Mouse (Mus musculus) heart, embryonic 15.5 days (tissue): ENCODE results near the gene Pde9a. TPM values are rescaled to one million over a fixed set of nuclear protein-coding genes. Genes with fewer than 3 reads are reported as not detected.

Experiments
- ATAC-seq: fragments of 200-750 bp; cut with Nextera tagmentation; replicated peaks from 2 replicates; pipeline ENCODE4 v1.8.0; 2017; ENCODE audit warnings: low read depth, moderate TSS enrichment; ENCODE audit not compliant: insufficient number of reproducible peaks, insufficient read depth, low FRiP score
- H3K27ac ChIP-seq: fragments of 300-500 bp; sonication (generic); 2 replicates; pipeline ENCODE4 v1.5.1; 2015; ENCODE audit warnings: mild to moderate bottlenecking, inconsistent platforms
- H3K27me3 ChIP-seq: fragments of 300-500 bp; sonication (generic); 2 replicates; pipeline ENCODE4 v1.6.1; 2015; ENCODE audit warnings: inconsistent platforms
- H3K36me3 ChIP-seq: fragments of 300-500 bp; sonication (generic); 2 replicates; pipeline ENCODE4 v1.6.1; 2015; ENCODE audit warnings: mild to moderate bottlenecking, inconsistent platforms
- H3K4me1 ChIP-seq: fragments of 300-500 bp; sonication (generic); replicated peaks from 2 replicates; pipeline ENCODE4 v1.6.1; 2015; ENCODE audit warnings: inconsistent platforms
- H3K4me2 ChIP-seq: fragments of 300-500 bp; sonication (generic); 2 replicates; pipeline ENCODE4 v1.6.1; 2015; ENCODE audit warnings: inconsistent platforms, mild to moderate bottlenecking, moderate library complexity
- H3K4me3 ChIP-seq: fragments of 300-500 bp; sonication (generic); 2 replicates; pipeline ENCODE4 v1.5.1; 2015; ENCODE audit warnings: mild to moderate bottlenecking, inconsistent platforms
- H3K9ac ChIP-seq: fragments of 300-500 bp; sonication (generic); 2 replicates; pipeline ENCODE4 v1.6.1; 2015; ENCODE audit warnings: mild to moderate bottlenecking, inconsistent platforms
- H3K9me3 ChIP-seq: fragments of 300-500 bp; sonication (generic); replicated peaks from 2 replicates; pipeline ENCODE4 v1.6.1; 2016; ENCODE audit warnings: inconsistent platforms
- WGBS: fragments of 180-500 bp; shearing (Covaris S2); methylation state at CpG from one replicate; pipeline ENCODE4 v1.1.7; 2015; ENCODE audit warnings: mixed read lengths; 5-methylcytosine and 5-hydroxymethylcytosine counted together
- polyA plus RNA-seq: library from polyadenylated mRNA; unstranded; fragments of >200 nt; fragmentation: Nextera tagmentation; extraction: Ambion mirVana; gene quantifications from 2 replicates; pipeline ENCODE4 v1.2.1, GENCODE M21; 2015

Gene Pde9a
- polyA plus RNA-seq, 1 experiment from 2014 or later = 7.4 TPM

DNA sequence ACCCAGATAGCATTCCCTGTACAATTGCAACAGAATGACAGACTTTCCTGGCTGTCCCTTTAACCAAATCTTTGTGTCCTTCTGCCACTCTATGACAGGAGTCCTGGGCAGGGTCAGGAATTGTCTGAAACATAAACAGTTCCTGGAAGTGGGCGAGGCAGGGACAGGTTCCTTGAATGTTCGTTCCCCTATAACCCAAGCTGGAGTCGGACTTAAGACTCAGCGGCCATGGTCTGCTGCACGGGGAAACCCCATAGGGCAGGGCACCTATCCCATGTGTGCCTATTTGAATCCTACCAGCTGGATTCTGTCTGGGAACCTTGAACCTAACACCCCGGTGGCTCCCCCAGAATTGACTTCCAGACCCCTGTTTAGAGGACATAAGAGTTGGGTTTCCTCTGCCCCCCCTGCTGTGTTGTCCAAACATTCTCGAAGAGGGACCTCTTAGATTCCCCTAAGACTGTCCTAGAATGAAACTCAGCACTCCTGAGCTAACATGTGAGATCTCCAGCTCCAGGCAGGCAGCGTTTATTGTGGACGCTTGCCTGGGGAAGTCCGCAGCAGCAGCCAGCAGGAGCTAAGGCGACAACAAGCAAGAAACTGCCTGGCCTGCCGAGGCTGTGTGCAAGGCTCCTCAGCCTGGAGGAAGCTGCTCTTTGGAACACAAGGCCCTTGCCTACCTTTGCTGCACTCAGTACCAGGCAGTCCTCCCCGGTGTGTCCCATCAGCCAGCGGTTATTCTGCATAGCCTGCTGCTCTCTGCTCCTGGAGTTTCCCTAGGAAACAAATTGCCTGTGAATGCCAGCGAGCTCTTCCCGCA lies 48.2 kb downstream of the Pde9a start:
- Histone ChIP-seq H3K36me3 (no peaks in the 10 kb centered on the region), H3K4me1 (peaks cover 14% of the 10 kb centered on the region), H3K4me3 (no peak overlapping the region), H3K9me3 (no peaks in the 10 kb centered on the region), H3K27ac (0 out of 2 replicates have a peak overlapping the region, but pooled peaks have one; percentile 17), H3K27me3 (no peaks in the 10 kb centered on the region), H3K4me2 (peak overlapping the region; percentile 41), H3K9ac (no peak overlapping the region)
- 21% methylated on average over 16 of the region's 16 CpGs for WGBS
- no peak for ATAC-seq

DNA sequence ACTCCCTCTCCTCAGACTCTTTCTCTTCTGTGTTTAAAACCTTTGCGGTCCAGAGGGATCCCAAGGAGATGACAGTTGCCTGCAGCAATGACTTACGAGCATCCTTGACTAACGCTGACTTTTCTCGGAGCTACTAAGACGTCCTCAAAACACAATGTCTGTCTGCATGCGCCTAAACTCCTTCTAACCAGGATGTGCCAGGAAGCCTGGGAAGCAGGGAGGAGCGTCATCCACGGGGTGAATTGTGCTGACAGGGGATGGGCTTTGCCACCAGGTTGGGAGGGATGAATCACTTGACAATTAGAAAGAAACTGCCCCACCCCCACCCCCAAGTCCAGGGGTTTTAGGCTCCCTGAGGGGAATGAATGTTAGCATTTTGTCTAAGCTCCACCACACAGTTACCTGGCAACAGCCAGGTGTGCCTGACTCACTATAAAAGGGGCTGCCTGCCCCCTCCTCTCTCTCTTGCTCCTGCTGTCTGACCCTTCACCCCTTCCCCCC lies 48.9 kb downstream of the Pde9a start:
- Histone ChIP-seq H3K27me3 (no peaks in the 10 kb centered on the region), H3K9ac (no peak overlapping the region), H3K27ac (no peak overlapping the region), H3K9me3 (no peaks in the 10 kb centered on the region), H3K36me3 (no peaks in the 10 kb centered on the region), H3K4me3 (no peak overlapping the region), H3K4me1 (peaks cover 14% of the 10 kb centered on the region), H3K4me2 (peak overlapping the region; percentile 41)
- ATAC-seq = no peak
- 17% methylated on average over 8 of the region's 8 CpGs for WGBS

DNA sequence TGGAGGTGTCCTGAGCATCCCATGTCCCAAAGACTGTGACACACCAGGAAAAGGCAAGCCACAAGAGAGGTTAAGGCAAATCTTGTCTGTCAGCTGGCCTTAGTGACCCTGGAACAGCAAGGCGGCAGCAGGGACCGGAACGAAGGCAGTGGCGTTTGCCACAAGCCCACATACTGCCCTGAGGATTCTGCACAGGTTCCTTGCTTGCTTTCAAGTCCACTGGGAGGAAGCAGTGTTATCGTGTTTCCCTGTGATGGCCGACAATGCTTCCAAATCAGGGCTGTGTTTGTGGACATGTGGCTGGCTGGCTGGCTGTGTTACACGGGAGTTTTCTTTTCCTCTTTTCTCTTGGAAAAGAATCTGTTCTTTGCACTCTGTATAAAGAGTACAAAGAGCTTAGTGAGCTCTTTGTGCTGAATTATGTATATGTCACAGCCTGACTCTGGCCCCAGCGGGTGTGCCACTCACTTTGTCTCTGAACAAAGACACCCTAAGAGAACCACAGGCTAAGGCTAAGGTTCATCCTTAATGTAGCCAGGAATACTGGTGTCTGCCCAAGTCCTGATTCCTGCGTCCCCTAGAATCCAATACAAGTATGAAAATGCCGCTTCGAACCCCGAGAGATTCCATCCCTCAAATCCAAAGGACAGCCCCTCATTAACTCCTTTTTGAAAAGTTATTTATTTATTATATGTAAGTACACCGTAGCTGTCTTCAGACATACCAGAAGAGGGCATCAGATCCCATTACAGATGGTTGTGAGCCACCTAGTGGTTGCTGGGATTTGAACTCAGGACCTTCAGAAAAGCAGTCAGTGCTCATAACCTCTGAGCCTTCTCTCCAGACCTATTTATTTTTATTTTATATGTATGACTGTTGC lies 50.2 kb downstream of the Pde9a start:
- Histone ChIP-seq H3K4me2 (no peak overlapping the region), H3K36me3 (no peaks in the 10 kb centered on the region), H3K9ac (no peak overlapping the region), H3K9me3 (no peaks in the 10 kb centered on the region), H3K4me3 (no peak overlapping the region), H3K27ac (no peak overlapping the region), H3K4me1 (peaks cover 14% of the 10 kb centered on the region), H3K27me3 (no peaks in the 10 kb centered on the region)
- WGBS = 73% methylated on average over 13 of the region's 13 CpGs
- ATAC-seq = no peak

DNA sequence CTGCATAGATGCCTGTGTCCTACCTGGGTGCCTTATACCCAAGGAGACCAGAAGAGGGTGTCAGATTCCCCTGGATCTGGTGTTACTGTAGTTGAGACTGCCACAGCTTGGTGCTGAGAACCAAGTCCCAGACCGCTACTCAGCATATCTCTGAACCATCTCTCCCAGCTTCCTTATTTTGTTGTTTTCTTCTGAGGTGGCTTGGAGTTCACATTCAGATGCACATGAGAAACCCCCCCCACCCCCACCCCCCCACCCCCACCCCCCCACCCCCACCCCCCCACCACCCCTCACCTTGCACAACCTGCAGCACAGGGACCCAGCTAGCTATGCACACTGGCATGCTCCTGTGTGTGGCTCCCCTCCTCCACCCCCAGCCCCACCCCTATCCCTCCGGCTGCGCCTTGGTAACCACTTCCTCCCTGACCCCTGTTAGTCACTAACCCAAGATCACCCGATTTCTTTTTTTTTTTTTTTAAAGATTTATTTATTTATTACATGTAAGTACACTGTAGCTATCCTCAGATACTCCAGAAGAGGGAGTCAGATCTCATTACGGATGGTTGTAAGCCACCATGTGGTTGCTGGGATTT lies 50.9 kb downstream of the Pde9a start:
- 85% methylated on average over 5 of the region's 5 CpGs for WGBS
- Histone ChIP-seq H3K9me3 (no peaks in the 10 kb centered on the region), H3K9ac (no peak overlapping the region), H3K36me3 (no peaks in the 10 kb centered on the region), H3K27me3 (no peaks in the 10 kb centered on the region), H3K4me1 (peaks cover 14% of the 10 kb centered on the region), H3K4me2 (no peak overlapping the region), H3K4me3 (no peak overlapping the region), H3K27ac (no peak overlapping the region)
- no peak for ATAC-seq

DNA sequence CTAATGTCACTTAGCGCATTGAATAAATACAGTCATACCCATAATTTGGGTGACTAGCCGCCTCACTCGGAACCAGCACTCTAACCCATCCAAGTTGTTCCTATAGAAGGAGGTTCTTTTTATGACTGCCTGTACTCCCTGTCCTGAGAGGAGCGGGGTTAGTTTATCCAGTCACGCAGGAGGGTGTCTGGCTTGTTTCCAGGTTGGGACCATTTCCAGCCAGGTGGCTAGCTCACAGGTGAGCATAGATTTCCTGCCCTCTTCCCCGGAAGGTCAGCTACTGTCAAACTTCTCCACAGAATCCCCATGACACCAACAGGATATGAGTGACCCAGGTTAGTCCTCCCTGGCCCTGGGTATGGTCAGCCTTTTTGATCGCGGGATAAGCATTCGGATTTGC lies 51.5 kb downstream of the Pde9a start:
- no peak overlapping the region for H3K27ac ChIP-seq
- H3K9ac ChIP-seq = no peak overlapping the region
- WGBS = 89% methylated on average over 9 of the region's 9 CpGs
- peaks cover 16% of the 10 kb centered on the region for H3K4me1 ChIP-seq
- H3K36me3 ChIP-seq = no peaks in the 10 kb centered on the region
- ATAC-seq = no peak
- H3K4me2 ChIP-seq = no peak overlapping the region
- no peak overlapping the region for H3K4me3 ChIP-seq
- no peaks in the 10 kb centered on the region for H3K27me3 ChIP-seq
- H3K9me3 ChIP-seq = no peaks in the 10 kb centered on the region

- H3K4me1 ChIP-seq = peaks cover 7% of the 10 kb centered on the region
- no peak for ATAC-seq
- no peak overlapping the region for H3K9ac ChIP-seq
- H3K27ac ChIP-seq = no peak overlapping the region
- no peaks in the 10 kb centered on the region for H3K36me3 ChIP-seq
- no peaks in the 10 kb centered on the region for H3K9me3 ChIP-seq
- 84% methylated on average over 4 of the region's 4 CpGs for WGBS
- no peak overlapping the region for H3K4me3 ChIP-seq
- no peak overlapping the region for H3K4me2 ChIP-seq
- H3K27me3 ChIP-seq = no peaks in the 10 kb centered on the region
These were observed 54.0 kb downstream of the Pde9a start for GRCm38 (mm10) chr17:31439978-31440377.

GRCm38 (mm10) chr17:31442513-31442912 lies 56.5 kb downstream of the Pde9a start:
- peak; percentile 50; the same call in 1 of the 2 replicates for ATAC-seq
- Histone ChIP-seq H3K4me3 (no peak overlapping the region), H3K9ac (no peak overlapping the region), H3K27me3 (no peaks in the 10 kb centered on the region), H3K36me3 (no peaks in the 10 kb centered on the region), H3K4me2 (no peak overlapping the region), H3K4me1 (peaks cover 10% of the 10 kb centered on the region), H3K27ac (no peak overlapping the region), H3K9me3 (no peaks in the 10 kb centered on the region)
- 42% methylated on average over 8 of the region's 8 CpGs for WGBS

GRCm38 (mm10) chr17:31444251-31444650 lies 58.2 kb downstream of the Pde9a start:
- no peak overlapping the region for H3K4me2 ChIP-seq
- no peak overlapping the region for H3K4me3 ChIP-seq
- H3K4me1 ChIP-seq = peaks cover 10% of the 10 kb centered on the region
- 69% methylated on average over 7 of the region's 7 CpGs for WGBS
- H3K27ac ChIP-seq = no peak overlapping the region
- H3K9ac ChIP-seq = no peak overlapping the region
- no peaks in the 10 kb centered on the region for H3K27me3 ChIP-seq
- no peaks in the 10 kb centered on the region for H3K36me3 ChIP-seq
- ATAC-seq = no peak
- H3K9me3 ChIP-seq = no peaks in the 10 kb centered on the region

GRCm38 (mm10) chr17:31445061-31445731 lies 59.2 kb downstream of the Pde9a start:
- H3K9me3 ChIP-seq = no peaks in the 10 kb centered on the region
- 39% methylated on average over 7 of the region's 7 CpGs for WGBS
- no peak overlapping the region for H3K4me2 ChIP-seq
- no peak for ATAC-seq
- H3K36me3 ChIP-seq = no peaks in the 10 kb centered on the region
- H3K9ac ChIP-seq = no peak overlapping the region
- peaks cover 10% of the 10 kb centered on the region for H3K4me1 ChIP-seq
- no peak overlapping the region for H3K27ac ChIP-seq
- no peaks in the 10 kb centered on the region for H3K27me3 ChIP-seq
- no peak overlapping the region for H3K4me3 ChIP-seq

- Histone ChIP-seq H3K9me3 (no peaks in the 10 kb centered on the region), H3K4me1 (peaks cover 9% of the 10 kb centered on the region), H3K9ac (no peak overlapping the region), H3K4me3 (no peak overlapping the region), H3K27ac (no peak overlapping the region), H3K36me3 (no peaks in the 10 kb centered on the region), H3K4me2 (no peak overlapping the region), H3K27me3 (no peaks in the 10 kb centered on the region)
- 73% methylated on average over 5 of the region's 5 CpGs for WGBS
- ATAC-seq = no peak
These were observed 61.8 kb downstream of the Pde9a start for GRCm38 (mm10) chr17:31447766-31448165.

DNA sequence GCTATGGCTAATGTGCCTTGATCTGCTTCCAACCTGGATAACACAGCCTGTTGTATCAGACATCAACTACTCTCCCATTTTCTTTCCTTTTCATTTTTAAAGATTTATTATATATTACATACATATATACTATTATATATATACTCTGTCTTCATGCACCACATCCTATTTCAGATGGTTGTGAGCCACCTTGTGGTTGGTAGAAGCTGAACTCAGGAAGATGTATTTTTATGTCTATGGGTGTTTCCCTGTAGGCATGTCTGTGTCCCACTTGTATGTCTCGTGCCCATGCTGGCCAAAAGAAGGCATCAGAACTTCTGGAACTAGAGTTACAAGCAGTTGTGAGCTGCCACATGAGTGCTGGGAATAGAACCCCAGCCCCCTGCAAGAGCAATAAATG lies 62.5 kb downstream of the Pde9a start:
- 65% methylated on average over 1 of the region's 1 CpGs for WGBS

More for the DNA sequence above, 62.5 kb downstream of the Pde9a start:
- Histone ChIP-seq H3K4me2 (no peak overlapping the region), H3K27me3 (no peaks in the 10 kb centered on the region), H3K4me3 (no peak overlapping the region), H3K36me3 (no peaks in the 10 kb centered on the region), H3K27ac (no peak overlapping the region), H3K9me3 (no peaks in the 10 kb centered on the region), H3K9ac (no peak overlapping the region), H3K4me1 (peaks cover 7% of the 10 kb centered on the region; the same call in 1 of the 2 replicates)
- ATAC-seq = no peak
